Mouse (Mus musculus) adrenal gland, adult 2 months (tissue): ENCODE results near the gene Gm29797. TPM values are rescaled to one million over a fixed set of nuclear protein-coding genes. Genes with fewer than 3 reads are reported as not detected.

Experiments
- DNase-seq: peaks from one replicate; pipeline ENCODE4 v3.0.0; 2021
- polyA plus RNA-seq: library from polyadenylated mRNA; depleted of rRNA; stranded (reverse); fragments of >200 nt; gene quantifications from 2 replicates; pipeline ENCODE4 v1.2.3, GENCODE M21; 2012
- total RNA-seq, 2 experiments: library from RNA; stranded (reverse); gene quantifications; 2 replicates each; pipeline ENCODE4 v1.2.3; 2021

Gene Gm29797
- total and polyA plus RNA-seq, 3 experiments, result 0.47 to 0.55 TPM; not detected in 1

DNA sequence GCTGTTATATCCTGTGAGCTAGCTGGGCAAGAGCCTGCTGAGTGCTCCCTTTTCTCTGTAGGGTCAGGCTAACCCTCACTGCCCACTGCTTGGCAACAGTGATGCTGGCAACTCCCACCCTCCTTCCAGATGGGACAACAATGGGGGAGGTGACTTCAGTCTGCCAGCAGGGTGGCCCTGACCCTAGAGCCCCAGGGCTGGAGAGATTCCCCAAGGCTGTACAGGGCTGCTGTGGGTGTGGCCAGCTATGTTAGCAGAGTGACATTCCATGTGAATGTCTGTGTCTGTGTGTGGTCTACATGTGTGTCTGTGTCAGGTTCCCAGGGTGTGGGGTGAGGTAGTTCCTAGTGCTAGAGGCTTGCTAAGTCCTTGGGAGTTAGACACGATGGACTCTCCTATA is 16.7 kb downstream of the Gm29797 start:
- peak; percentile 64 for DNase-seq

DNA sequence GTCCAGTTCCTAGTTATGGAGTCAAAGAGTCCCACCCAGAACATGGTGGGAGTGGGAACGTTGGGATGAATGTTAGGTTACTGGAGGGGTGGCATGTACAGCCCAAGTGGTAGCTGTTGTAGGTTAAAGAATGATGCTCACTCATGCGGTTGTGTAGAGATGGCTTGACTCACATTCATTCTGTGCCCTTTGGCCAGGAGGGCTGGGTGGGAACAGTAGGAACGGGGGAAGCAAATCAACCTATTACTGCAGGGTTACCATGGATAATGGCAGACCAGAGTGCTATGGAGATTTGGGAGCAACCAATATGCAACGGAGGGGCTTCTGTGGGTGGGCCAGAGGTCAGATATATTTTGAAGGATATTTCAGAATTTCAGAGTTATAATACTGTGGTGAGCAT is 18.1 kb downstream of the Gm29797 start:
- no peak for DNase-seq

DNA sequence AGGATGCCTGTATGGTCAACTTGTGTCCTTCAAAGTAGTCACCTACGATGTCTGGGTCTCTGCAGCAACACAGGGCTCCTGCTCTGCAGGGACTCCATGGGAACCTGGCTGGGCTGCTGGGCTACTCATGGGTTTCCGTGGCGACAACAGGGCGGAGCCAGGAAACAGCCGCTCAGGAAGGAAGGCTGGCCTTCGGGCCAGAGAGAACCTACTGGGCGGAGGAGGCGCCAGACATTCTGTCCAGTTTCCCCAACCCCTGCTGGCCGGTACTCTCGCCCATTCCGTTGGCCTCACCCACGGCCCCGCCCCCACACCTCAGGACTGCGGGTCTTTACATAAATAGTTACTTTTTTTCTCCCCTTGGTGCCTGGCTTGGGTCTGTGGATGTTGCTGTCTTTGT is 18.6 kb downstream of the Gm29797 start:
- DNase-seq, result peak; percentile 89

DNA sequence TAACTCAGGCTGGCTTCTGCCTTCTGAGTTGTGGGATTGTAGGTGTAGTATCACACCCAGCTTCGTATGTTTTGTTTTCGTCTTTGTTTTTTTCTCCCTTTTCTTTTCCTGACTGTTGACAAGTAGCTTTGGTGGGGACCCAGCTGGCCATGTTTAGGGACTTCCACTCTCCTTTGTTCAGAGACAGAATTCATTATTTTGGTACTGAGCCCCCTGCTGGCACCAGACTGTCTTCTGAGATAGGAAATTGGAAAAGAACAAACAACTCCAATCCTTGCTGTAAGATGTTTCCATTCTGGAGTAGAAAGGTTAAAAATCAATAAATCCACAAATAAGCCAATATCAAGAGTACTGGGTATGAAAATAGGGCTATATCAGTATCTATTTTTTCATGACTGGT is 19.6 kb downstream of the Gm29797 start:
- DNase-seq, result no peak

DNA sequence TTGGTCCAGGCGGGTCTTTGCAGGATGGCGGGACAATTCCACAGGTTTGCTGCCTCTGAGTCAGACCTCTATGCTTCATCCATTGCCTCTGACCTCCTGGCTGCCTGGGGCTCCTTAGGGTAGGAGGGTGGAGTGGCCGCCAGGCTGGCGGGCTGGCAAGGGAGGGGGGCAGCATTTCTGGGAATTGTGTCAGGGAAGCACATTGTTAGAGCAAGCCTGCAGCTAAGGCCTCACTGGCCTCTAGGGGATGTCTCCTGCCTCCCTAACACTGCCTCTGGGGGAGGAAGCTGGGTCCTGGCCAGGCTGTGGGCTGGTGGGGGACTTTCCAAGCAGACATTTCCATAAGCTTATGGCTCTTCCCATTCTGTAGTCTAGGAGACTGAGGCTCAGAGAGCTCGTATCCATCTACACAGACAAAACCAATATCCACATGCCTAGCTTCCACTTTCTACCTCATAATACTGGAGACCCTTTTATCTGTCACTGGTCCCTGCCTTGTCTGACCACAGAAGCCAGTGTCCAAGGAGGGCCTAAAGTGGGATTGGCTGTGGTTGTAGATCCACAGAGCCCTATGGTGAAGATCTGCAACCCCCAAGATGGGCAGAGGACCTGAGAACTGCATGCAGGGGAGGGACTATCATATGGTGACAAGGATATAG is 20.4 kb downstream of the Gm29797 start:
- peak; percentile 73 for DNase-seq

DNA sequence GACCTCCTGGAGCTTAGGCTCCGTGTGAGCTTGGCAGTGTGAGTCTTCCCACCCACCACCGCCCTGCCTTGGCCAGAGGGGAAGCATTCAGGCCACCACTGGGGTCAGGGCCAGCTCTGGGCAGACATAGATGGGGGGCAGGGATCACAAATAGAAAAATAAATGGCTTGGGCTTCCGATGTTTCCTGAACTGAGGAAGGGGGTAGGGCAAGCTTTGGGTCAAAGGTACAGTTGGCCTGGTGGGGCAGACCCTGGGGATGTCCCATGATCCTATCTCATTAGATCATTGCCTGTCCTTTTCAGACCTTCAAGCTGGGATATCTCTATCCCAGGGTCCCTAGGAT is 20.9 kb downstream of the Gm29797 start:
- peak; percentile 66 for DNase-seq

DNA sequence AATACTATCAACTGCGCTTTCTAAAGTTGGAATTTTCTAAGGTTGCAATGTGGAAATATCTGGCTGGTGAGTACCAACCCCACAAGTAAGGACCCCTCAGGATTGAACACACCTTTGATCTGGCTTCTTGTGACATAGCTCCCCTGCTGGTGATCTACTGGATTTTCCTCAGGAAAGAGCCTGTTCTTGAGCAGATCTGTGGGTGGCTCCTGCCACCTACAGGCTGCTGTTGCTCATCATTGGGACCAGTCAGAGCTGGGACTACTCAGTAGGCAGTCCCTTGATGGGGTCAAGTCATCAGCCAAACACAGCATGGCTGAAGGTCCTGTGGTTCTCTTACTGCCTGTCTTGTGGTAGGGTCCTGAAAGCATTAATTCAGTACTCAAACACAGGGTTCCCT is 21.9 kb downstream of the Gm29797 start:
- DNase-seq, result peak; percentile 86

DNA sequence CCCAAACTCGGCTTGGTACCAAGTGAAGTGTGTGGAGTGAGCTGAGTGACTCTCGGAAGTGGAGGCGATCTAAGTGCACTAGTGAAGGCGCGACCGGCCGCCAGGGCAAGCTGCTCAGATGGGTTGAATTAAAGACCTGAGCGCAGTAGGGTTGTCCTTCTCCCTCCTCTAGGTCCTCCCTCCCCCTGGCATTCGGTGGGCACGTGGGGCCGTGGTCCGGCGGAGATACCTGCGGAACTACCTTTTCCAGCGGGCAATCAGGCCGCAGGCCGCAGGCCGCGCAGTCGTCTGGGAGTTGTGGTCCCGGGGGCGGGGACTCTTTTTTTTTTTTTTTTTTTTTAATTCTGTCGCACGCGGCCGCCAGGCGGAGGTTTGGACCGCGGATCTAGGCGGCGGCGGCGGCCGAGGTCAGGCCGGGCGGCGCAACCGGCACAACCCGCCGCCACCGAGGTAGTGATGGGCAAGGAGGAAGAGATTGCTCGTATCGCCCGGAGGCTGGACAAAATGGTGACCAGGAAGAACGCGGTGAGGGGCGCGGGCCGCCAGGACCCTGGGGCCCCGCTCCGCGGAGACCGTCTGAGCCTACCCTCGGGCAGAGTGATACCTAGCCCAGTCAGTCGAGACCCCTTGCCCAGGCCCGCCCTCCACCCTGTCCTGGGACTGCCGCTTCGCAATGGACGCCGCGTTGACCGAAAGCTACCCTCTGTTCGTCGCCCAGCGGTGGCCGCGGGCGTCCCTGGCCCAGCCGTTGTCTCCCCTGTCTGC is 23.3 kb downstream of the Gm29797 start, which contains the start of gene Tcea2:
TSS of gene Tcea2 (plus strand) at position 360 of the 765 bp plus-strand sequence.
- peak; percentile 85 for DNase-seq

DNA sequence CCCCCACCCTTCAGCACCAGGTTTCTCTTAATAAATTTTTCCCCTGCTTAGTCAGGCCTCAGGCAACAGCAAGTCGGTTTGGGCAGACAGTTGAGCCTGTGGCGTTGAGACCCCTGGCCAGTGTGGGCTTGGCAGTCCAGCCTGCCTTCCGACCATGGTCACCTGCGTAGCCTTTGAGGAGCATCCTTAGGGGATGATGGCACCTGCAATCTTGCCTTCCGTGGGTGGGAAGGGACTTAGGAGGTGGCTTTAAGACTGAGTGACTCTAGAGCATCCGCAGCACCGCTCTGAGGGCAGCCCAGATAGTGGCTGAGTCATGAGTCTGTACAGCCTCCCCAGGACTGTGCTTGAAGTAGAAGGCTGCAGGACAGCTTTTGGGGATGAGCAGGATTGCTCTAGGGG is 23.9 kb downstream of the Gm29797 start:
- peak; percentile 43 for DNase-seq

DNA sequence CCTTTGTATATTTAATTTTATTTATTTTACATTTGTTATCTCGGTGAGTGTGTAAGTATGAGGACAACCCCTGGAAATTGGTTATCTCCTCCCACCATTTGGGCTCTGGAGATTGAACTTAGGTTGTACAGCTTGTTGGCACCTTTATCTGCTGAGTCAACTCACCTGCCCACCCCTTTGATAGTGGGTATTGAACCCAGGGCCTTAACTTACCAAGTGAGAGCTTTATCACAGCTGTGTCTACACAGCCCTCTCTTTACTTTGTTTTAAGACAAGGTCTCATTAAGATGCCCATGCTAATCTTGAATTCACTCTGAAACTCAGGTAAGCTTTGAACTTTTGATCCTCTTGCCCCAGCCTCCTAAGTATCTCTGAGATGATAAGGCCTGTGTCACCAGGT is 25.1 kb downstream of the Gm29797 start:
- DNase-seq, result no peak

DNA sequence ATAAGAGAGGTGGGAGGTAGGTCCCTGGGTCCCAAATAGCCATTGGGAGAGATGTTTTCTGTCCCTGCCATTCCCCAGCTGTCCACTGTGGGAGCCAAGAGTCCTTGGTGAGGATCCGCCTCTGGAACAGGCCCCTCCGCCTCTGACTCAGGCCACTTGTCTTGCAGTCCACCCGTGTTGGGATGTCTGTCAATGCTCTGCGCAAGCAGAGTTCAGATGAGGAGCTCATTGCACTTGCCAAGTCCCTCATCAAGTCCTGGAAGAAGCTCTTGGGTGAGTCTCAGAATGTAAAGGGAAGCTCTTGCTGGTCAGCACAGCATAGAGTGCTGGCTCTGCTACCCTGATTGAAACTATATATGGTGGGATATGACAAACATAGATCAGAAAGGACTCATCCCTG is 26.5 kb downstream of the Gm29797 start:
- no peak for DNase-seq

DNA sequence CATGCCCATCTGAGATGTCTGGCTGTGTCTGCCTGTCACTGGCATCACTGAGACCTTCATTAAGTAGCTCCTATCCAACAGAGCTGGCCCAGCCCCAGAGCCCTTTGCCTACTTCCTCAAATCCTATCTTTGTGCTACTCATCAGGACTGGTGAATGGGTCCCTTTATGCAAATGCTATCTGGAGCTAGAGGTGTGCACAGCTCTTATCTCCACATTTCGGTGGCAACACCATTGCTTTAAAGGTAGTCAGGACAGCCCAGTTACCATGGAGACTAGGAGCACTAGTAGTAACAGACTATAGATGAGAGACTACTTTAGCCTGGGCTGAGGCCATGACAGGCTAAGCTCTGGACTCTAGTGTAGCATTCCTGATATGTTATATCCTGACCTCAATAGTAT is 27.9 kb downstream of the Gm29797 start:
- DNase-seq, result no peak

DNA sequence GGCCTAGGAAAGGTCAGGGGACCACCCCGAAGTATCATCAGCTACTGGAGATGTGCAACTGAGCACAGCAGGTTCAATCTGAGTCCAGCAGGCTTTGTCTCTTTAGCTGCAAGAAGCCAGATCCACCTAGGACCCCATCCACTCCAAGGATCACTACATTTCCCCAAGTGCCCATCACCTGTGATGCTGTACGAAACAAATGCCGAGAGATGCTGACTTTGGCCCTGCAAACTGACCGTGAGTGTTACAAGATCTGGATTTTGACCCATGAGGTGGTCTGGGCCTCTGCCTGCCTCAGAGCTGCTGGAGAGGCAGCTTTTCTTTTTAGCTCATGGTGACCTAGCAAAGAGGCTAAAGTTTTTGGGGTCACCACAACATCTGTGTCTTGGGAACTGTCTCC is 28.9 kb downstream of the Gm29797 start:
- DNase-seq, result no peak

DNA sequence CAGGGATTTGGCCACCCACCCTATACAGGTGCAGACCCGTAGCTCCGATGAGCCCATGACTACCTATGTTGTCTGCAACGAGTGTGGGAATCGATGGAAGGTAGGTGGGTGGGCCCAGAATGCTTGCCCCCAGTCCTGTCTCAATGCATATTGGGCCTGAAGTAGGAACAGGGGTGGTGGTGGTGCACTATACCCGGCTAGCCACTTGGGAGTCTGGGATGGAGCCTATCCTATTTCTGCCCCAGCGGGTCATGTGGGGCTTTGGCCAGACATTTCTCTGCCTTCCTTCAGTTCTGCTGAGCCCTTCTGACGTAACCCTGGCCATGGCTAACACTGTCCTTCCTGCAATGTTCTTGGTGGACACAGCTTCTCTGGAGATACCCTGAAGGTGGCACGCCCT is 30.8 kb downstream of the Gm29797 start:
- DNase-seq, result no peak

DNA sequence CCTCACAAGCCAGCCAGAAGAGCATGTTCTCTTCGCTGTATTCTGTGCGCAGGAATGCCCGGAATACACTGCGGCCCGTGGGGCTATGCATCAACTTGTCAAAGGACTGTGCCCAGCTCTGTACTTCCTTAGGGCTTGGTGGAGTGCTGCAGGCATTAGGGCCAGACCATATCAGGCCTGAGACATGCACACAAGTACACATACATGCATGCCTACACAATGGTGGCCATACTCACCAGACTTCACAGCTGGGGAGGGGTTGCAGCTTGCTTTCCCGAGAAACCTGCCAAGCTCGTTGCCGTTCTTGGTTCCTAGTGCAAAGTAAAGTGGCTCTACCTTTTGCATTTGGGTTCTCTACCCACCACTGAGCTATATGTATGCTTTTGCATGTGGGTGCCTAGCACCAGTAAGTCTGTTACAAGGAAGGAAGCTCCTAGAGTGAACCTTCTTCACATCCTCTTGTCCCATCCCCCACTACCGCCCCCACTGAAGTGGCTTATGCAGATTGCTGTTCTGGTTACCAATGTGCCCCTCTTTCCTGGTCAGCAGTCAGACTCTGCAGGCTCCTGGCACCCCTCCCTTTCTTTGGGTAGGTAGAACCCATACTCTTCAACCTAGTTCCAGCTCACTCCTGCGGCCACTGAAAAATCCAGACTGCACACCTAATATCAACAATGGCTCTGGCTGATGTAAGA is 32.8 kb downstream of the Gm29797 start:
- DNase-seq, result no peak

DNA sequence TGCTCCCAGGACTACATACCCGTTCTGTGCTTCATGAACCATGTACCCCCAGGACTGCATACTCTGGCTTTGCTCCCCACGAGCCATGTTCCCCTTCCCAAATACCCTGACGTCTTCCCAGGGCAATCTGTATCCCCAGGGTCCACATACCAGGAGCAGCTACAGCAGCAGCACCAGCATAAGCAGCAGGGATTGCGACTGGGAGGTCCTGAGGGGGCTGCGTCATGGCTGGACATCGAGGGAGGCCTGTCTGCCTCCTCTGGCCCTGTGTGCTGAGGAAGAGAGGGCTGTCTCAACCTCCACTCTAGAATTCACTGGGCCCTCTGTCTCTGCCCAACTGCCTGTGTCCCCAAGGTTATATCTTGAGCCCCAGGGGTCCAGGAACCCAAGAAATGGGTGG is 34.2 kb downstream of the Gm29797 start:
- no peak for DNase-seq

DNA sequence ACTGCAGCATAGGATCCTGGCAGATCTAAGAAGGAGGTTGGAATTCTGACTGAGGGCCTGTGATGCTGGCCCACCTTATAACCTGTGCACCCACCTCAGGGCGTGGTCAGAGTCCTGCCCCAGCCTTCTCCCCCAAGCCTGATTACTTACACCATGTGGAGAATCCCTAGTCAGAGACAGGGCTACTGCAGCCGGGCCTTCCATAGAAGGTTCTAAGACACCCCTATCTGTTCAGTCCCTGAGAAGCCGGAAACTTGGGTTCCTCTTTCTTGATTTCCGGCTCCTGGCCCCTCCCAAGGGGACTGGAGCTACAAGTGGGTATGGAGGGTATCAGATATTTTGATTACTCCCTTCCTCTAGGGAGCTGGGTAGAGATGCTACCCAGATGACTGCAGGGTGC is 34.7 kb downstream of the Gm29797 start:
- DNase-seq, result no peak

DNA sequence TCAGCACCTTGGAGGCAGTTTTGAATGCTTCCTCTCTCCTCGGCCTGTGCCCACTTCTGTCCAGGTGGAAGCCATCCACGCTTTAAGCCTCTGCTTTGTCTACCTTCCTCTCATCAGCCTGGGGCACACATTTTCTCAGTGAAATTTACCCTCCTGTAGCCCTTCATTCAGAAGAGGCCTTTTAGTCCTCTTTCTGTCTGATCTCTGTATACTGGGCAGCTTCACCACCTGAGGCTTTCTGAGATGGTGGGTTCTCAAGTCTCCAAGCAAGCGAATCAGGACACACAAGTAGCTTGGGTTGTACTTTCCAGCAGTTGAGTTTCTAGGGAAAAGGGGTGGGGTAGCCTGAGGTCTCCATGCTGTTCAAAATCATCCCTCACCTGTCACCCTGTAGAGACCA is 35.5 kb downstream of the Gm29797 start:
- no peak for DNase-seq

DNA sequence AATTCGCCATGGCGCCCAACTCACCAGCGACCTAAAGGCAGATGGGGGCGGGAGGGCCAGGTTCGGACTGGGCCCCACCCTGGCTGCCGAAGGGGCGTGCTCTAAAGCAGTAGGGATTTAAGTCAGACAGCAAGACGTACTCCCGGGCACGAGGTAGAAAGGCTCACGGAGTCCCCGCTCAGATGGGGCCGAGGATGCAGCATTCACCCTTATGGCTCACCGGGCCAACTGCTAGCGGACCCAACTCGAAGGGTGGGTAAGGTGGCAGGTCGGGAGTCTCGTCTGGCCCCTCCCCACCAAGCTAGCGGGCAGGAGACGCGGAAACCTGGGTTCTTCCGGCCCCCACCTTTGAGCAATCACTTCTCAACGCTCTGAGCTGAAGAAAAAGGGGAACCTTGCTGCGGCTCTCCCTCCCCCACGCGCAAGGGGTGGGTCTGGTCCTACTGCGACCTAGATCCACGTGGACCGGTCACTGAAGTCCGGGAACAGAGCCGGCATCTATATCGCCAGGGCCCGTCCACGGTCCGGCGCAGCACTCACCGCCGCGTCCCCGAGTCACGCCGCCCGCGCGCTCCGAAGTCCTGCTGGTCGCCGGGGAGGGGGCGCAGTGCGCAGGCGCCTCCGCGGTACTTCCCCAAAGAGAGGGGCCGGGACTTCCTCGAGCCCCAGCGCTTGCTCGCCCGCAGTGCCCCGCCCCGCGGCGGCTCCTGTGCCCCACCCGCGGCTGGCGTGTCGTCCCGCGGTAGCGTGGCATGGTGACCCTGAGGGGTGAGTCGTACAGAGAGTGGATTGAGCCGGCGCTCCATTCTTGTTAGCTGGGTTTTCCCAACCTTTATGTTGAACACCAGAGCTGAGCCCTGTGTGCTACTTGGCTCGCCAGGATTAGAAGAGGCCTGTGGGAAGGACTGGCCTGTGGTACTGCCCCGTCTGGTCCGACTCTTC is 36.8 kb downstream of the Gm29797 start, which contains the start of gene Rgs19:
TSS of gene Rgs19 (minus strand) at position 639 of the 942 bp plus-strand sequence.
- peak; percentile 95 for DNase-seq

DNA sequence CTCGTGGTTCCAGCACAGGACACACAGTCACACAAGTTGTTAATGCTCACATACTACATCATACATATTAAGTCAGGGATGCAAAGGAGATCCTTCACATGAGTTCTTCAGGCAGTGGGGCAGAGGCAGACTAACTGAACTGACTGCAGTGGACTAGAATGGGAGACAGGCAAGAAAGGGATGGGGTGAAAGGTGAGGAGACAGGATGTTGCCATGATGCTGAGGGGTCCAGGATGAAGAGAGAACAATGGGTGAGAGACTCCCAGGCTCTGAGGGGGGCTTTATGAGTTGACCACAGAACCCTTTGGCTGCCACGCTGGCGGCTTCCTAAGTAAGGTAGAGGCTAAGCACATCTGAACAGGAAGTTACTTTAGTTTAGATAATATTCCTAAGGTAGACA is 37.7 kb downstream of the Gm29797 start:
- no peak for DNase-seq

DNA sequence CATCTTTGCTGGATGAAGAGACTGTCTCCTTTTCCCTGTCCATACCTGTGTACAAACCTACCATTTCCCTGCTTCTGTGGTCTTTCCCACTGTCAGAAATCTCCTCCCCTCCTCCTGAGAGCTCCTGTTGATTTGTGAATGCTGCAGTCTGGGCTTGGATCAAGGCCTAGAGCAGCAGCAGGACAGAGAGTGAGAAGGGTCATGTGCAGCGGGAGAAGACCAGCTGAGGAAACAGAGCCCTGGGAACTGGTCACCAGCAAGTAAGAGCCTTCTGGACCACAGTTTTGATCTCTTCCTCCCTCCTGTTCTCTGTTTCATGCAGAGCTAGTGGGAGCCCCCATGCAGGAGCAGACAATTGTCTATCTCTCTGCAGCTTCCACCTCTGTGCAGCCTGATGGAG is 38.9 kb downstream of the Gm29797 start:
- DNase-seq, result no peak

DNA sequence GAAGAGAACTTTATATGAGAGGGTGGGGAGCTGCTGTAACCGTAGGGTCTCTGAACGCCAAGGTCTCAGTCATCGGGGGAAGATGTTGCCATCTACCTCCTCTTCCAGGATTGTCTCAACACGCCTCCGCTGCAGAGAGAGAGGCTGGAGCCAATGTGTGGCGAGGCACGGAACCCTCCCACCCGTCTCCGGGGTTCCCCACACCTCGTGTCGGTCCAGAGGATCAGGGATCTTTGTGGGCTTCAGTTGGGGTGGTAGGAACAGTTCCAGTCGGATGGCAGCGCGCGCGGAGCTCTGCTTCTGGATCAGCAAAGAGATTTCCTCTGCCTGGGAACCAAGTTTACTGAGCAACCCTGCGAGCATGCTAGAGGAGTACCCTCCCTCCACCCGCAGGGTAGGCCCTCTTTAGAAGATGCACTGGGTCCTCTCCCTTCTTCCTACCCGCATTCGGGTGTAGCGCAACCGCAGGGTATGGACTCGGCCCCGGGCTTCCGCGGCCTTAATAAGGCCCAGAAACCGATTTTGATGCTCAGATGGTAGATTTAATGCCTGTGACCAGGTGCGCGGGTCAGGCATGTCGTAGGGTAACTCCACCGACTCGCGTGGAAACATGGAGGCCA is 40.1 kb downstream of the Gm29797 start:
- no peak for DNase-seq
